Mouse (Mus musculus): Measurements from ENCODE around the gene Gnas. TPM values are rescaled to one million over a fixed set of nuclear protein-coding genes. Genes with fewer than 3 reads are reported as not detected.

Gene Gnas
- 1,000 to 10,000 TPM; 1,660 to 1,705 TPM for total RNA-seq (2021)
- long read RNA-seq, experiment 1, transcript Gnas-211 (13 exons, 2,465 nt) = minor isoform, 21 of 1,319 reads
- long read RNA-seq, experiment 1, transcript Gnas-208 (12 exons, 1,716 nt) = major isoform, 726 of 1,319 reads
- long read RNA-seq, experiment 1, transcript Gnas-206 (11 exons, 1,695 nt) = minor isoform, 131 of 1,319 reads
- long read RNA-seq, experiment 1, transcript Gnas-207 (11 exons, 1,789 nt) = minor isoform, 297 of 1,319 reads
- long read RNA-seq, experiment 1, partial matches to known transcripts = 67 of 1,319 reads
- long read RNA-seq, experiment 1, other reads (novel, unspliced or antisense) = 66 of 1,319 reads
- long read RNA-seq, experiment 2, transcript Gnas-208 (12 exons, 1,716 nt) = major isoform, 716 of 1,353 reads
- long read RNA-seq, experiment 2, transcript Gnas-206 (11 exons, 1,695 nt) = minor isoform, 158 of 1,353 reads
- long read RNA-seq, experiment 2, transcript Gnas-207 (11 exons, 1,789 nt) = minor isoform, 312 of 1,353 reads
- long read RNA-seq, experiment 2, transcript Gnas-211 (13 exons, 2,465 nt) = minor isoform, 17 of 1,353 reads
- long read RNA-seq, experiment 2, partial matches to known transcripts = 104 of 1,353 reads
- long read RNA-seq, experiment 2, other reads (novel, unspliced or antisense) = 32 of 1,353 reads

DNA sequence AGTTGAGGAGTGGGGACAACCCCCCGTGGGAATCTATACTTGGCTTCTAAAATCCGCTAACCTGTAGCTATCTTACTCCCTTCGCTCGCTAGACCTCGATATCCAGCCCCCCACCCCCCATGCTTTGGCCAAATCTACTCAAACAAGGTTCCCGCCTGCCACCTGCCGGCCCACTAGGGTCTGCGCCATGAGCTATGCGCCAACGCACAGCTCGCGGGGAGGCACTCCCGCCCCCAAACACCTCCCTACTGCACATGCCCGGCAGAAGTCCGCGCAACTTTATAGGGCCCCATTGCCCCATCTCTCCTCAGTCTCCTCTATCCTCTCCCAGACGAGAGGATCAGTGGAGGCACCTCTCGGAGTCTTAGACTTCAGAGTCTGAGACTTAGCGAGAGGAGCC lies at the start of gene Gnas:
Gnas (plus strand) TSS at position 310 of the 400 bp plus-strand sequence.
- DNase-seq = peak; percentile 66
- intact Hi-C loops (cut with DNase I; ENCODE audit: low total_unique reads) = loop anchor here (5.0 kb wide), 1 partner anchor 697 kb away; no protein-coding TSS in a partner anchor

- no peak for DNase-seq
- intact Hi-C loops (cut with DNase I; ENCODE audit: low total_unique reads) = no loop called here
Observed at GRCm38 (mm10) chr2:174242431-174242830, 41.7 kb upstream of the Gnas start.

GRCm38 (mm10) chr2:174251963-174252362 lies 32.2 kb upstream of the Gnas start:
- intact Hi-C loops (cut with DNase I; ENCODE audit: low total_unique reads) = no loop called here
- no peak for DNase-seq

- no peak for DNase-seq
- intact Hi-C loops (cut with DNase I; ENCODE audit: low total_unique reads) = no loop called here
Observed at GRCm38 (mm10) chr2:174257312-174257711, 26.8 kb upstream of the Gnas start.

GRCm38 (mm10) chr2:174260004-174260403 lies 24.1 kb upstream of the Gnas start:
- no peak for DNase-seq
- intact Hi-C loops (cut with DNase I; ENCODE audit: low total_unique reads) = no loop called here

DNA sequence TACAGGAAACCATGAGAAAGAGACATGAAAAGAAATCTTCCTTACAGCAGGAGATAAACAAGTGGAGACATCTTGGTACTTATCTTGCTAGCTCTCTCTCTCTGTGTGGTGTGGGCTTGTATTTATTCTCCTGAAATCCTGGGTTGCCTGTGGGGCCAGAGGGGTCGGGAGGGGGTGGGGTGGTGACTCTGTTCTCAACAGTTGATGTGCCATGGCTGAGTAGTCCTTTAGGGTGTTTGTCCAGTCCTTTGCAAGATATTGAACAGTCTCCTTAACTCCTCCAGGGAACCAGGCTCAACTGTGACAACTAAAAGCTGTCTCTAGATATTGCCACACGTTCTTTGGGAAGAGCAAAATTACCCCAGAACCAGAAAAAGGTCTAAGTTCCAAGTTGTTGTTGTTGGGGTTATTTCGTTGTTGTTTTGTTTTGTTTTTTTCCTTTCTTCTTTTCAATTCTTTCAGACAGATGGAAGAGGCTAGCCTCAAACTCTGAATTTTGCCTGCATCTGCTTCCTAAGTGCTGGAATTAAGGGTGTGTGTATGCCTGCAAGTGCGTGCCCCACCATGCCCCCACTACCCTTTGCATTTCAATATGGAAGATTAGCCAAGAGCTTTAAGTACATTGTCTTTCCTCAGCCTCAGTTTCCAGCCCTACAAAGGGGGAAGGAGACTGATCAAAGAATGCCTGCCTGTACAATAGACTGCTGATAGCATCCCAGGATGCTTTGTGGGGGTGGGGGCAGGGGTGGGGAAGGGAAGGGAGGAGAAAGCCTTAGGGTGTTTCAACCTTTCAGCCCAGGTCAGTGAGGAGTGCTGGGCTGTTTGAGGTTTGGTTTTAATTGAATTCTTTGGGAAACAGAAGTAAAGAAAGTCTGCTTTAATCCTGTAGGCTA lies 23.0 kb upstream of the Gnas start:
- intact Hi-C loops (cut with DNase I; ENCODE audit: low total_unique reads) = no loop called here
- no peak for DNase-seq

- intact Hi-C loops (cut with DNase I; ENCODE audit: low total_unique reads) = no loop called here
- no peak for DNase-seq
Observed at GRCm38 (mm10) chr2:174261801-174262200, 22.3 kb upstream of the Gnas start.

GRCm38 (mm10) chr2:174263110-174263815 lies 20.9 kb upstream of the Gnas start:
- DNase-seq = no peak
- intact Hi-C loops (cut with DNase I; ENCODE audit: low total_unique reads) = no loop called here

GRCm38 (mm10) chr2:174264248-174264647 lies 19.9 kb upstream of the Gnas start:
- no peak for DNase-seq
- intact Hi-C loops (cut with DNase I; ENCODE audit: low total_unique reads) = no loop called here

DNA sequence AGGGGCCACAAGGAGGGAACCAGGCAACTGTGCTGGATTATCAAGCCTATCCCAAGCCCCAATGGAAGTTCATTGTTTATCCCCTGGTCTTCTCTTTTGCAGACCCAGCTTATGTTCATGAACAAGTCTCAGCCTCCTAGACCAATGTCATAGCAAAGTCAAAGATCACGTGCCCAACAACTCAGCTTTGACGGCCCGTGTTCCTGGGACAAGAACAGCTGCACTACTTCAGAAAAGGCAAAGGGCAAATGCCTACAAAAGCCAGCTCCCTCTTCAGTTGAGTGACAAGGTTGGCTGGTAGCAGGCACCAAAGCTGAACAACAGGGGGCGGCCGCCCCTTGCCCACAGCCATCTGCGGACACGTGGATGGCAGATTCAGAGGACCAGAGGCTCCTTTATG lies 13.7 kb upstream of the Gnas start:
- intact Hi-C loops (cut with DNase I; ENCODE audit: low total_unique reads) = no loop called here
- no peak for DNase-seq

GRCm38 (mm10) chr2:174271459-174271858 lies 12.7 kb upstream of the Gnas start:
- DNase-seq = no peak

DNA sequence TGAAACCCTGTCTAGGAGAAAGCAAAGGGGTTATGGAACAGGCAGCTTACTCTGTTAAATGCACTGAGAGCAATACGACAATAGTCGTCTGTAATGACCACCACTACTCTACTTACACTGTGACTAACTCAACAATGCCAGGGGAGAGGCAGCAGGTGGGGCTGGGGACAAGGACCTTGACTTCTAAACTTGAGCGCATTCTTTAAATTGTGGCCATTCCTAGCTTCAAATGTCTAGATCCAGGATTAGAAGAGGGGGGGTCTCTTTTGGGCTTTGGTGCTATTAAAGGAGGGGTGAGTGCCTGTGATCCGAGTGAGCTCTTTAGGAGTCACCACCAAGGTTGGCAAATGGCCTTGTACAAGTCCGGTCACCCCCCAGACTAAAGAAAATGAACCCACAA lies 11.0 kb upstream of the Gnas start:
- intact Hi-C loops (cut with DNase I; ENCODE audit: low total_unique reads) = no loop called here
- DNase-seq = no peak

More at GRCm38 (mm10) chr2:174271459-174271858, 12.7 kb upstream of the Gnas start:
- intact Hi-C loops (cut with DNase I; ENCODE audit: low total_unique reads) = no loop called here

DNA sequence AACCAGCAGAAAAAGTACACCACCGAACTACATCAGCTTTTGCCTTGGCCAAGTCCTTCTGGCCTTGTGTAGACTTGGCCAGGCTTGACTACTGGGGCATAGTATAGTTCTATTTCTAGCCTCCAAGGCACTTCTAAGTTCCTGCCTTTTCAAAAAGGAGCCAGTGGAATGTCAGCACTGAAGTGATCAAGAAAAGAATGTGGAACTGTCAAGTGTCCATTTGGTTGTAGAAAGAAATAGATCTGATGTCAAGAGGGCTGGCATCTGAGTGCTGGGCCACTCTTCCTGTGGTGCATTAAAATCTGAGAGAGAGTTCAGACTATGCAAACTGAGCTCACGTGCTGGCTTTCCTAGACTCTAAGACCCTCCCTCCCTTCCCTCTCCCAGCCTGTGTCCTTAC lies 10.2 kb upstream of the Gnas start:
- intact Hi-C loops (cut with DNase I; ENCODE audit: low total_unique reads) = no loop called here
- DNase-seq = no peak

- intact Hi-C loops (cut with DNase I; ENCODE audit: low total_unique reads) = loop anchor here (5.0 kb wide), 1 partner anchor 692 kb away; no protein-coding TSS in a partner anchor
- DNase-seq = no peak
Observed at GRCm38 (mm10) chr2:174279771-174280170, 4.3 kb upstream of the Gnas start.

DNA sequence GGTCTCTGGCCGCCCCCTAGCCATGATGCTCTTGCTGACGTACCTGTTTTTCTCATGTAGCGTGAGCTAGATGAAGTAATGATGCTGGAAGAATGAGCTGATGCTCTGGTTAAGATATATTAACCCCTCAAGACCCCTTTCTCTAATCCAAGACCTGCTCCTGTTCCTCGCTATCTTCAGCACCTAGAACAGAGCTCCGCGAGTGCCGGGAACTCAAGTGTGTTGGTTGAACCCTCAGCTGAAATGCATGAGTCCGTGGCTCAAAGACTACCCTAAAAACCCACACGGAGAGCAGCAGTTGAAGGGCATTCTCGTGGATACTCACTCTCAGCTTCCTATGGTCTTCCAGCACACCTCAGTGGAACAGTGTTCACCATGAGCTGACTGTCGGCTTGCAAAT lies 779 bp upstream of the Gnas start:
- intact Hi-C loops (cut with DNase I; ENCODE audit: low total_unique reads) = loop anchor here (5.0 kb wide), 1 partner anchor 696 kb away; no protein-coding TSS in a partner anchor
- DNase-seq = no peak

DNA sequence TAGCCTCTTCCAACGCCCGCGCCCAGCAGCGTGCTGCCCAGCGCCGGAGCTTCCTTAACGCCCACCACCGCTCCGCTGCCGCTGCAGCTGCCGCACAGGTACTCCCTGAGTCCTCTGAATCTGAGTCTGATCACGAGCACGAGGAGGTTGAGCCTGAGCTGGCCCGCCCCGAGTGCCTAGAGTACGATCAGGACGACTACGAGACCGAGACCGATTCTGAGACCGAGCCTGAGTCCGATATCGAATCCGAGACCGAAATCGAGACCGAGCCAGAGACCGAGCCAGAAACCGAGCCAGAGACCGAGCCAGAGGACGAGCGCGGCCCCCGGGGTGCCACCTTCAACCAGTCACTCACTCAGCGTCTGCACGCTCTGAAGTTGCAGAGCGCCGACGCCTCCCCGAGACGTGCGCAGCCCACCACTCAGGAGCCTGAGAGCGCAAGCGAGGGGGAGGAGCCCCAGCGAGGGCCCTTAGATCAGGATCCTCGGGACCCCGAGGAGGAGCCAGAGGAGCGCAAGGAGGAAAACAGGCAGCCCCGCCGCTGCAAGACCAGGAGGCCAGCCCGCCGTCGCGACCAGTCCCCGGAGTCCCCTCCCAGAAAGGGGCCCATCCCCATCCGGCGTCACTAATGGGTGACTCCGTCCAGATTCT lies 812 bp downstream of the Gnas start:
- intact Hi-C loops (cut with DNase I; ENCODE audit: low total_unique reads) = loop anchor here (5.0 kb wide), 1 partner anchor 698 kb away; no protein-coding TSS in a partner anchor
- no peak for DNase-seq

DNA sequence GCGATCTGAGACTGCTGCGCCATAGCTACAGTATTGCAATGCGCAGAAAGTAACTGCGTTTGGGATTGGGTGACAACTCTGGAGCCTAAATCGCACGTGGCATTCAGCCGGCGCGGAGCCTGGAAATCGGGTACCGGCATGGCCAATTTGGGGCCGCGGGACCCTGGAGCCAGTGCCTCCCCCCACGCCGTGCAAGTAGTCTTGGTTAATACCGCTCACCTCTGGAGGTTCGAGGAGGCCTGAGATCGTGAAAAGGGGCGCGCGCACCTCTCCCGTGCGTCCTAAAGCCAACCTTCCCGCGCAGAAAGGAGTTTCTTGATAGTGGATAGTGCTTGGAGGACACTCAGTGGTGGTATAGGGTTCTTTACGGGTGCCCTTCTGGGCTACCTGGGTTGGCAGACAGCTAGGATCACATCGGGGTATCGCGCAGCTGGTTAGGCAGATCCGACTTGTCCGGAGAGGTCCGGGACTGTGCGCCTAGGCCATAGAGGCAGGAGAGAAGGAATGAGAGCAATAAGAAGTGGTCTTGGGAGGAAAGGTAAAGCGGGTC lies 1.9 kb downstream of the Gnas start:
- DNase-seq = no peak
- intact Hi-C loops (cut with DNase I; ENCODE audit: low total_unique reads) = no loop called here

DNA sequence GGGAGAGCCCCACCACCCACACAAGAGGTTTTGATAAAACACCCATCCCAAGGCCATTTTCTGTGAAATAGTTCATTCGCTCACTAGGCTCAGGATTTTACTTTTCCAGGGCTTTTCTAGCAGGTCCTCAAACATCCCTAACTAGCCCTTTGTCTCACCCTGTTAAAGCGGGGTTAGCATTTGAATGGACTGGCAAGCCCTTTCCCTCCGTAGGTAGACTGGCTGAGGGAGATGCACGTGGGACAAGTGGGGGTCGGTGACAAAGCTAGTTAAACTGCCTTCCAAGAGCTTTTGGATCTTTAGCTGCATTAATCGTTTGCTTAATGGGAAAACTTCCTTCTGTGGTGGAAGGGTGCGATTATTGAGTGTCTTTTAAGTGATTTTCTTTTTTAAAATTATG lies 3.8 kb downstream of the Gnas start:
- no peak for DNase-seq
- intact Hi-C loops (cut with DNase I; ENCODE audit: low total_unique reads) = no loop called here

Measured in gastrocnemius, postnatal 14 days (tissue).